Mouse (Mus musculus): Measurements from ENCODE around the gene Smcr8. TPM values are rescaled to one million over a fixed set of nuclear protein-coding genes. Genes with fewer than 3 reads are reported as not detected.
"Not testable (repeated sequence)": the region's sequence is repeated elsewhere in the genome, so short reads cannot be mapped to it uniquely, and the experiment has no call there.

The Smcr8 gene
- total RNA-seq, 2 experiments from 2014 or later, result 15.9 to 18.0 TPM

DNA sequence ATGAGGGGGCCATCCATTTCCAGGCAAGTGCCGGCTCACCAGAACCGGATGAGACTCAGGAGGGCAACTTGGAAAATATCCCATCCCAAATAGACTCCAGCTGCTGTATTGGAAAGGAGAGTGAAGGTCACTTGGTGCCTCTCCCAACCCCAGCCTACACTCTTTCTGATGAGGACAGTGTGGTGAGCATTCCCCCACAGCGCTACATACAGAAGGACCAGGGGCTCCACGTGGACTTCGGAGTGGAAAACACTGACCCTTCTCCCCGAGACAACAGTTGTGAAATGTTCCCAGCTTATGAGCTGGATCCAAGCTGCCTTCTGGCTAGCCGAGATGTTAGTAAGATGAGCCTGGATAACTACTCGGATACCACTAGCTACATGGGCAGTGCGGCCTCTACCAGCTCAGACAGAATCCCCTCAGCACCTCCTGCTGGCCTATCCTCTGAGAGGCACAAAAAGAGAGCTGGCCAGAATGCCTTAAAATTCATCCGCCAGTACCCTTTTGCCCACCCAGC is 2.4 kb downstream of the Smcr8 start:
- DNase-seq (ENCODE audit: low spot score in 2 of 2), result no peak

DNA sequence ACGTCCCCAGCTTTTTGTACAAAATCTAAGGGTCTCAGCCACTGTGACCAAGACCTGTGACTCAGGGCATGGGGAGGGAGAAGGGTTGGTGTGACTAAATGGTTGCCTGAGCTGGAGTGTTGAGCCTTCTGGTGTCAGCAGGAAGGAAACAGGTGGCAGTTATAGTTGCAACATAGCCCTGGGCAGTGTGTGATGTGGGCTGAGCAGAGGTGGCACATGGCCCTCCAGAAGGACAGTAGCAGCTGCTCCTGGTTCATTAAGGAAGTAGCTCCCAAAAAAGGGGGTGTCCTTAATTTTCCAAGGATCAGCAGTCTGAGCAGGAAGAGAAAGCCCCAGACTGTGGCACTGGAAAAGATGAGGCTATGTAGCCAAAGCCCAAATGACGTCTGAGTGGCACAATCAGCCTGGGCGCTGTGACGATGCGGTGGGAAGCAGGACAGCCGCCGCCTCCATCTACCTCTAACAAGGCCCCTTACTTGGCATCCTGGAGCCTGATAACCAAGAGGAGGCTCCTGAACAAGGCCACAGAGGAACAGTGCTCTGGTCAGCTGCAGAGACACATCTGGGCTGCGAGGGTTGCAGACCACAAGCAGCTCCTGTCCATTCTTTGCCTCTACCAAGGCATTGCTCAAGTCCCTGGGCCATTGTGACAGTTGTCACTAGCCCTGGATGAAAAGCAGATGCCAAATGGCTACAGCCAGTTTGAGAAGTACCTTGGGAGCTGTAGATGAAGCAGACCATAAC is 7.0 kb downstream of the Smcr8 start:
- DNase-seq (ENCODE audit: low spot score in 2 of 2), result no peak

DNA sequence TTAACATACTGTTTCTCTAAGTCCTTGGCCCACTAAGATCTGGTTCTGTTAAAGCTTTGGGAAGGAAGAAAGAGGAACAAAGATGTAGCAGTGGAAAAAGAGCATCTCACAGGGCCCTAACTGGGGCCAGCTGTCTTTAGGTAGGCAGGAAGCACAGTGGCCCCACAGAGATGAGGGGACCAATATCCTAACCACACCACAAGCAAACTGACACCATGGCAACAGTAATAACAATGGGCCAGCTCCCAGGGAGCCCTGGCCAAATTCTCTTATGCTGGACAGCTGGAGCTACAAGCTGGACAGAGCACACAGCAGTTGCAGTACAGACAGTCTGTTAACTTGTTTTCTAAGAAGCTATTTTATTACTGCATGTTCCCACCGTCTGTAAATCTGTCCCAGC is 10.3 kb downstream of the Smcr8 start:
- DNase-seq (ENCODE audit: low spot score in 2 of 2), result peak in 1 of 2 experiments; percentile 34

- DNase-seq (ENCODE audit: low spot score in 2 of 2), result no peak
These were observed 13.1 kb downstream of the Smcr8 start for GRCm38 (mm10) chr11:60790472-60790871.

GRCm38 (mm10) chr11:60796342-60796741 is 19.0 kb downstream of the Smcr8 start:
- no peak for DNase-seq (ENCODE audit: low spot score in 2 of 2)

DNA sequence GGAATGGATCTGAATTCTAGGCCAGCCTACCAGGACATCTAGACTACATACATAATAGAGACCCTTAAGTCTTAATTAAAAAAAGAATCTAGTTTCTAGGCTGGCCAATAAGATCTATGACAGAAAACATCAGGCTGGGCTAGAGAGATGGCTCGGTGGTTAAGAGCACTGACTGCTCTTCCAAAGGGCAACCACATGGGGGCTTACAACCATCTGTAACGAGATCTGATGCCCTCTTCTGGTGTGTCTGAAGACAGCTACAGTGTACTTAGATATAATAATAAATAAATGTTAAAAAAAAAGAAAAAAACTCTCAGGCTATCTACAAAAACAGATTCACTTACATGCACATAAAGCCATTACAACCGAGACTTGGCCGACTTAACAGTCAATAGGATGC is 22.7 kb downstream of the Smcr8 start:
- DNase-seq (ENCODE audit: low spot score in 2 of 2), result no peak

DNA sequence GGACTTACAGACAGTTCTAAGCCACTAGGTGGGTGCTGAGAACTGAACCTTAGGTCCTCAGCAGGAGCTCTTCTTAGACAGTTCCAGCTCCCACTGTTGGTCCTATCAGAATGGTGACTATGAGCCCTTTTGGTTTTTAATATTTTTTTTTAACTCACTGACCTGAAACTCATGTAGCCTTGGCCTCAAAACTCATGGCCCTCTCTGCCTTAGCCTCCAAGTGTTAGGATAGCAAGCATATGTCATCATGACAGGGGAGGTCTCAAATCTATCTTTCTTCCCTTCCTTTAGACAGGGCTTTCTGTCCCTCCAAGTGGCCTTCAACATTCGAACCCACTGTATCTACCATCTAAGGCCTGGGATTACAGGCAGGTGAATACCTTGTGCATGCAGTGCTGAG is 23.6 kb downstream of the Smcr8 start:
- DNase-seq (ENCODE audit: low spot score in 2 of 2), result no peak

DNA sequence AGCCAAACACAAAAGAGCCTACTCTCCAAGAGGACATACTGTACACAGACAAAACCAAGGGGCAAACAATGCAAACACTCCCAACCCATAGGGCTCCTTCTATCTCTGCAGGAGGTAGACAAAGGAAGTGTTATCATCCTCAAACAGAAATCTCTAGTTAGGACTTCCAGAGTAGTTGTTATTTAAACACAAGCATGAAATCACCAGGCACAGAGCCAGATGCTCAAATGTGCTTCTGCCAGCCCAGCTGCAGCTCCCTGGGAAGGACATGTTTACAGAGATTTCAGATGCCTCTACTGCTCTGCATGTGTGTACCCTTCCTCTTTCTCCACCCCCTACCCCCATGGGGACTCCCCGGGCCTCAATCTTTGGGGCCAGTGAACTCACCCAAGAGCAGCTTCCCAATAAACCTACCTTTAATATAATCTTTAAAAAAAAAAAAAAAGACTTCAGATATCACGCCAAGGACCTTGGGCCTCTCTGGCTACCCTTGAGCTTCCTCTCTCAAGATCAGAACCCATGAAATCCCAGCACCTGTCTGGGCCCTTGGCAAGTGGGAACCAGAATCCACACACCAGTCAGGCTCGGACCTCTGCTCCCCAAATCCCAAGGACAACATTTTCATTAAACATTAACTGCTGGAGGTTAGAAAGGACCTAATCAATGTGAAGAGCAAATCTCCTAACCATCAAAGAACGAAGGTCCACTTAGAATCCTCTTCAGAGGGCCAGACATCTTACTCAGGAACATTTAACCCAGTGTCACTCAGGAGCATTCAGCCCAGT is 31.2 kb downstream of the Smcr8 start:
- peak in 1 of 2 experiments; percentile 67 for DNase-seq (ENCODE audit: low spot score in 2 of 2)

DNA sequence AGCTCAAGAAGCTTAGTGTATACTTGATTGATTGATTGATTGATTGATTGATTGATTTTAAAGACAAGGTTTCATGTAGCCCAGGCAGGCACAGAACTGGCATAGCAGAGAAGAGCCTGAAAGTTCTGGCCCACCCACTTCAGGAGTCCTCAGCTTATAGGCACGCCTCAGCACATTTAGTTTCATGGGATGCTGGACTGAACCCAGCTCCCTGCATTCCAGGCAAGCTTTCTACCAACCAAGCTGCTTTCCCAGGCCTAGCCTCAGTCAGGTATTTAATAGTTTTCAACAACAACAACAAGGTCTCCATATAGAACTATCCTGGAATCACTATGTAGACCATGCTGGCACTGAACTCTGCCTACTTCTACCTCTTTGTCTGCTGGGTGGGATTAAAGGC is 32.2 kb downstream of the Smcr8 start:
- no peak for DNase-seq (ENCODE audit: low spot score in 2 of 2)

DNA sequence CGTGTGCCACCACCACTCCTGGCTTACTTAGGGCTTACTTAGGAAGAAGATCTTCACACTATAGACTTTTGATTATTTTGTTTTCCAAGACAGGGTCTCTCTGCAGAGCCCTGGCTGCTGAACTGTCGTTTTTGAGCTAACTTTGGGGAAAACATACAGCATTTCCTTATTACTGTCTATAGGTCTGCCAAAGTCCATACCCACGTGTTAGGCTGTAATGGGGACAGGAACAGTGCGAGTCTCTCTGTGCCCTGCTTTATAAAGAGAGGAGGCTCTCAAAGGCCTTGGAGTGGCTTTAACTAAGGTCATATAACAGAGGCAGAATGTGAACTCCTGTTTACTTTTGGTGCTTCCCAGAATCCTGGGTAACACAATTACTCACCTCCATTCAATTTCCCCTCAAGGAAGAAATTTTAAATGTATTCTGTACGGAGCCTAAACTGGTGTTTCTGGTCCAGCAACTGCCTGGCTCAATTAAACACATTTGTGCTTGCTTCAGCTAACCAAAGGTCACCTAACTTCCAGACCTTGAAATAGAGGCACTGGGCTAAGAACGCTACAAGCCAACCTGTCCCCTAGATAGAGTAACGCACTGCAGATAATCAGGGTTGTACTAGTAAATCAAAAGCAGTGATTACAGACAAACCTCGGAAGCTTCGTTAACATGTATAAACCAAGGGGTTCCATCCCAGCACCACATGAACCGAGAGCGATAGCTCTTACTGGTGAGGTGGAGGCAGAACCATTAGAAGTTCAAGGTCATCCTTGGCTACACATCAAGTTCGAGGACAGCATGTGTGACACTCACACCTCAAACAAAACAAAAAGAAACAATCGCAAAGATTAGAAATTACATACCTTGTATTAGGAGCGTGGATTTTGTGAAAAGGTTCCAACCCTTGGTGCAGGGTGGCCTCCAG is 33.0 kb downstream of the Smcr8 start:
- DNase-seq (ENCODE audit: low spot score in 2 of 2), result no peak

GRCm38 (mm10) chr11:60811054-60811460 is 33.7 kb downstream of the Smcr8 start:
- peak; percentile 87 to 94 for DNase-seq (ENCODE audit: low spot score in 2 of 2)

- not testable (repeated sequence) for DNase-seq (ENCODE audit: low spot score in 2 of 2)
These were observed 34.3 kb downstream of the Smcr8 start, which contains the start of gene Shmt1 for GRCm38 (mm10) chr11:60811618-60812017. TSS of gene Shmt1 (minus strand) at chr11:60811718.

DNA sequence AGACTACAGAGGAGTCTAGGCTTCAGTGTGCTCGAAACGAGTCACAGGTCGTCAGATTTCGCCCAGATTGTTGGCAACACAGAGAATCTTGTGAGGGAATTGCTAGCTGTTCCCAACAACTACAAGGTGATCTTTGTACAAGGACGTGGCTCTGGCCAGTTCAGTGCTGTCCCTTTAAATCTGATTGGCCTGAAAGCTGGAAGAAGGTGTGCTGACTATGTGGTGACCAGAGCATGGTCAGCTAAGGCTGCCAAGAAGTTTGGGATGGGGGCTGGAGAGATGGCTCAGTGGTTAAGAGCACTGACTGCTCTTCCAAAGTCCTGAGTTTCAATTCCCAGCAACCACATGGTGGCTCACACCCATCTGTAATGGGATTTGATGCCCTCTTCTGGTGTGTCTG is 39.1 kb downstream of the Smcr8 start:
- DNase-seq (ENCODE audit: low spot score in 2 of 2), result no peak

DNA sequence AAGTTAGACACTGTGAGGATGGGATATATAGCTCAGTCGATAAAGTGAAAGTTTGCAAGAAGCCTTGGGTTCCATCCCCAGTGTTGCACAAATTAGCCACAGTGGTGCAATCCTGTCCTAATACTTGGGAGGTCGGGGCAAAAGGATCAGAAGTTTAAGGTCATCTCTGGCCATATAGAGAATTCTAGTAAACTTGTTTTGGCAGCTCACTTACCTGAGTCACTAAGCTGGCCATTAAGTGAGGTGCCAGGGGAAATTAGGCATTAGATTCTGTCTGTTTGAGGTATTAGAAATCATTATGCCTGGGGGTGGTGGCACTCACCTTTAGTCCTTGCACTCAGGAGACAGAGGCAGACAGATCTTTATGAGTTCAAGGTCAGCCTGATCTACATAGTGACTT is 46.4 kb downstream of the Smcr8 start:
- no peak for DNase-seq (ENCODE audit: low spot score in 2 of 2)

DNA sequence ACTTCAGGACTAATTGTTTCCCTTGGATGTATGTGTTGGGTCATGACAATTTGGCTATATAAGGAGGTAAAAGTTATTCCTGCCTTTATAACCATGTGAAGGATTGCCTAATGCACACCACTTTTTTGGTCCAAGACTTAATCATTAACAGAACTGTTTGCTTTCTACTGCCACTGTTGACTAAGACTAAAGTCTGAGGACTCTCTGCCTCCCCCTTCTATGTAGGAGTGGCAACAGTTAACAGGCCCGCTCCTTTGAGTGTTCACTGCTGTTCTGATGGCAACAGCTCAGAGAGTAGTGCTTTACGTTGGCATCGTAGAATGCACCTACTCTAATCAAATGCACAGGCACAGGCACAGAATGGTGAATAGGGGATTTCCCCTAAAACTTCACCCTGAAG is 47.9 kb downstream of the Smcr8 start:
- DNase-seq (ENCODE audit: low spot score in 2 of 2), result no peak

DNA sequence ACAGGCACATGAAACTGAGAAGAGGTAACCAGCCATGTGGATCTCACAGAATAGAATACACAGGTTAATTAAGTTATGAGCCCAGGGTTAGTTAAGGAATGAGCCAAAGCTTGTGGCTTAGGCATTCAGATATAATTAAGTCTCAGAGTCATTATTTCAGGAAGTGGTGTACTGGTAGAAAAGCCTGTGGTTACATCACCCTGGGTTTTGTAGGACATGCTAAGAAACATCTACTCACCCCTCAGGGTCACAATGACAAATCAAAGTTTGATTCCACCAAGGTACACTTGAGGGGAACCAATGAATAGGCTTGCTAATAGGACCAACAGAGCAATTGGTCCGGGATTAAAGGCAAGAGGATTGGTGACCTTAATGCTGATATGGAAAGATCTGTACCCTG is 49.4 kb downstream of the Smcr8 start:
- DNase-seq (ENCODE audit: low spot score in 2 of 2), result no peak

DNA sequence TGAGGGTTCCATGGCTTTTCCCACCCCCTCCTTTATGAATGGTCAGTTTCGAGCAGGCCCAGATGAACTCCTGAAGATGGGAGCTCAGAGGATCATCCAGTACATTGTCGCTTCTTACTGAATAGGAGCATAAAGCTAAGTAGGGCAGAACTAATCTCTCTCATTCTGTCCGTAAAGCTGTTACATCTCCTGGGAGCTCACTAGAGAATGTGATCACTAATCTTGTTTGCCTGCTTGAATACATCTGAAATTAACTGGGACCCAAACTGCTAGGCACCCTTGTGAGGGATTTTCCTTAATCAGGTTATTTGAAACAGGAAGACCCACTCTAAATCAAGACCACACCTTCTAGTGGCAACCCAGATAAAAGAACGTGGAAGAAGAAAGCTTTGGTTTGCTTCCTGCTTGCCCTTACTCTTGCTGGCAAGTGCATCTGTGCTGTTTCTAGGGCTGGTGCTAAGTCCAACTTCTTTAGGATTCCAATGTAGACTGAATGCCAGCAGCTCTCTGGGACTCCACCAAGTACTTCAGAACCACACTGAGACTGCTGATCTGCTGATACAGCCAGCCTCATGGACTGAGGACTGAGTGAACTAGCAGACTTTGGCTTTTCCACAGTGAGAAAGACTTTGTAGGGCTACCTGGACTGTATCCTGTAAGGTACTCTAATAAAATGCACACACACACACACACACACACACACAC is 50.1 kb downstream of the Smcr8 start:
- DNase-seq (ENCODE audit: low spot score in 2 of 2), result no peak

- no peak for DNase-seq (ENCODE audit: low spot score in 2 of 2)
These were observed 51.6 kb downstream of the Smcr8 start for GRCm38 (mm10) chr11:60828903-60829302.

DNA sequence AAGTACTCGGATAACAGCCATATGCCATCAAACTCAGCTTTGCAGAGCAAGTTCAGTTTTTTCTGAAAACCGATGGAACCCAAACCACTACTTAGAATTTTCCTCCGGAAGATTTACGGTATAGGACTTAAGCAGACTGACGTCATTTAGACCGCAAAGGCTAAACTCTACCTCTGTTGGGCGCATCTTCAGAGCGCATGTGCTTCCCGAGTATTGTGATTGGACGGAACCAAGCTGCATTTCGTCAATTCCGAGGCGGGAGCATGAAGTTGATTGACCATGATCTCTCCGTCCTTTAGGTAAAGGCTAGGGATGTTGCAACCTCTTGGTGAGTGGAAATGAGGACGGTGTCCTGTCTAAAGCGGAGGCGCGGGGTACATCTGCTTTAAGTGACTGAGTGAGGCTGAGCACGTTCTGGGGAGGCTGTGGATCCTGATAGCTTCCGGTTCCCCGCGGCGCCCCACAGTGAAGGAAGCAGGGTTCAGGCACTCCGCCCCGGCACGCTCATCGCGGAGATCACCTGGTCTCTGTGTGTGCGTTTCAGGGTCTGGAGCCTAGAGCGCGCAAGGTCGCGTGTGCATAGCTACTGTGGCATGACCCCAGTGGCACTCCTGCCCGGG is 53.2 kb downstream of the Smcr8 start, which contains the start of gene Dhrs7b:
Dhrs7b (plus strand) TSS at position 199 of the 620 bp plus-strand sequence.
- DNase-seq (ENCODE audit: low spot score in 2 of 2), result peak; percentile 42 to 74

GRCm38 (mm10) chr11:60836897-60837296 is 59.6 kb downstream of the Smcr8 start:
- no peak for DNase-seq (ENCODE audit: low spot score in 2 of 2)

Measured in gastrocnemius, postnatal 4 days (tissue).